Mouse (Mus musculus): ENCODE results near the gene Abca15. TPM values are rescaled to one million over a fixed set of nuclear protein-coding genes. Genes with fewer than 3 reads are reported as not detected.

Abca15 gene
- polyA plus RNA-seq, 1 experiment from 2014 or later = not detected

DNA sequence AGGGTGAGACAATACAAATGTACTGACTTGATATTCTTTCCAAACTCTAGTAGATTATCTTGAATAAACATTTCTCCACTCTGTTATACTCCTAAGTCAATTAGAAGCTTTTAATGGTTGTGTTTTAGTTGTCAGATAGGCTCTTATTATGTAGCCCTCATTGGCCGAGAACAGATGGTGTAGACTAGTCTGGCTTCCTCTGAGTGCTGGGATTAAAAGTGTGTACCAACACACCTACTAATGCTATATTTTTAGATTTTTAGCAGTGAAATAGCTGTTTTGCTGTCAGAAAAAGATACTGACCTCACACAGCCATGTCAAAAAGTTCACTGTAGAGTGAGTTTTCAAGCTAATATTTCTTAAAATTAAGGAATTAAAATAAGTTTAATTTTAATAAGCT, 83.9 kb downstream of the Abca15 start:
- H3K36me3 ChIP-seq (ENCODE audit: control insufficient read depth, insufficient read depth, low read length) = no peaks in the 10 kb centered on the region
- 90% methylated on average over 1 of the region's 1 CpGs for WGBS

DNA sequence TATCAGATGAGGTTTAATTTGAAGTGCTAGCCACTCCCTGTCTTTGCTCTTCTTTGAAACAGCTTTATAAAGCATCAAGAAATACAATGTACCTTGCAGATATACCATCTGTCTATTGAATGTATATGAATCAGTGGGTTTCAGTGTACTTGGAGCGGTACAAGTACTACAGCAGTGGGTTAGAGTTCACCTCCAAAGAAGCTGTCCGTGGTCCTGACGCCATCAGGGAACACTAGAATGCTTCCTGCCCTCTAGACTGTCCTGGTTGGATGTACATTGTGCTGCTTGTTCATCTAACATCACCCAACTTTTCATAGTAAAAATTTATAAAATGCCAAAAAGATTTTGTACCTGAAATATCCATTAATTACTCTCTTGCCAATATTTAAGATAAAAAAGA, 98.2 kb downstream of the Abca15 start:
- Histone ChIP-seq H3K9ac (ENCODE audit: low read depth, low read length) (no peak overlapping the region), H3K27ac (replicated peaks; ENCODE audit: low read depth, low read length) (no peak overlapping the region), H3K9me3 (ENCODE audit: control insufficient read depth, low read length) (no peaks in the 10 kb centered on the region), H3K36me3 (ENCODE audit: control insufficient read depth, insufficient read depth, low read length) (no peaks in the 10 kb centered on the region), H3K4me2 (ENCODE audit: low read depth, low read length) (no peak overlapping the region), H3K27me3 (replicated peaks; ENCODE audit: control insufficient read depth, insufficient read depth, low read length) (no peaks in the 10 kb centered on the region), H3K4me3 (ENCODE audit: low read depth, low read length) (no peak overlapping the region), H3K4me1 (ENCODE audit: control insufficient read depth, insufficient read depth, low read length) (no peaks in the 10 kb centered on the region)
- 27% methylated on average over 3 of the region's 3 CpGs for WGBS
- DNase-seq (ENCODE audit: low spot score) = peak; percentile 38
- ATAC-seq (ENCODE audit: low read depth) = no peak

More for the DNA sequence above, 83.9 kb downstream of the Abca15 start:
- H3K4me1 ChIP-seq (ENCODE audit: control insufficient read depth, insufficient read depth, low read length) = no peaks in the 10 kb centered on the region
- no peak overlapping the region for H3K27ac ChIP-seq (replicated peaks; ENCODE audit: low read depth, low read length)
- no peak overlapping the region for H3K4me2 ChIP-seq (ENCODE audit: low read depth, low read length)
- no peaks in the 10 kb centered on the region for H3K27me3 ChIP-seq (replicated peaks; ENCODE audit: control insufficient read depth, insufficient read depth, low read length)
- H3K4me3 ChIP-seq (ENCODE audit: low read depth, low read length) = no peak overlapping the region
- ATAC-seq (ENCODE audit: low read depth) (no peak), DNase-seq (ENCODE audit: low spot score) (no peak)
- no peak overlapping the region for H3K9ac ChIP-seq (ENCODE audit: low read depth, low read length)
- no peaks in the 10 kb centered on the region for H3K9me3 ChIP-seq (ENCODE audit: control insufficient read depth, low read length)

DNA sequence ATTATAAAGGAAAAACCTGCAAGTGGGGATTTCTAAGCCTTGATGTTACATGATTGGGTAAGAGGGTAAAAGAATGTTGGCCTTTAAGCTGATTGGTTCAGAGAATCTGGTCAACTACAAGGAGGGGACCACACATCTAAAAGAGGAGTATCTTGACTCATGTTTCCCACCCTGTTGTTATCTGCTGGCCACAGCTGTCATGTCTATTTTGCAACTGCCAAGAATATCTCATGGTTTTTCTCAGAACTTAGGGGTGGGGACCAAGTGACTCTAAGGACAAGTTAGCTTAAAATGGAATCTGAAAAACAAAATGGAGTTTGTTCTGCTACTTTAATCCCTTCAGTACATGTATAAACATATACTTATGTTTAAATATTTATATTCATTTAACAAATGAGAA, 103.0 kb downstream of the Abca15 start:
- Histone ChIP-seq H3K4me1 (ENCODE audit: control insufficient read depth, insufficient read depth, low read length) (no peaks in the 10 kb centered on the region), H3K27ac (replicated peaks; ENCODE audit: low read depth, low read length) (no peak overlapping the region), H3K4me2 (ENCODE audit: low read depth, low read length) (no peak overlapping the region), H3K9ac (ENCODE audit: low read depth, low read length) (no peak overlapping the region), H3K27me3 (replicated peaks; ENCODE audit: control insufficient read depth, insufficient read depth, low read length) (no peaks in the 10 kb centered on the region), H3K4me3 (ENCODE audit: low read depth, low read length) (no peak overlapping the region), H3K36me3 (ENCODE audit: control insufficient read depth, insufficient read depth, low read length) (no peaks in the 10 kb centered on the region), H3K9me3 (ENCODE audit: control insufficient read depth, low read length) (no peaks in the 10 kb centered on the region)
- ATAC-seq (ENCODE audit: low read depth) (no peak), DNase-seq (ENCODE audit: low spot score) (no peak)

Other genes starting within 250 kb of the Abca15 start
- 0.70 TPM in 1 of 2 replicates, not detected in the other for gene Dnah3, start 233.4 kb upstream of the Abca15 start, polyA plus RNA-seq (2014; fragmentation: Nextera tagmentation; extraction: Ambion mirVana)
- 24.2 and 25.8 TPM in 2 replicates for gene Tmem159, start 226.3 kb upstream of the Abca15 start, polyA plus RNA-seq (2014; fragmentation: Nextera tagmentation; extraction: Ambion mirVana)
- gene Zp2, start 183.4 kb upstream of the Abca15 start, polyA plus RNA-seq (2014; fragmentation: Nextera tagmentation; extraction: Ambion mirVana) = 1.2 and 1.7 TPM in 2 replicates
- 0.07 TPM in 1 of 2 replicates, not detected in the other for gene Anks4b, start 154.8 kb upstream of the Abca15 start, polyA plus RNA-seq (2014; fragmentation: Nextera tagmentation; extraction: Ambion mirVana)
- gene Crym, start 126.6 kb upstream of the Abca15 start, polyA plus RNA-seq (2014; fragmentation: Nextera tagmentation; extraction: Ambion mirVana) = 55.2 and 62.9 TPM in 2 replicates
- not detected in 2 replicates for gene Abca14, start 124.7 kb upstream of the Abca15 start, polyA plus RNA-seq (2014; fragmentation: Nextera tagmentation; extraction: Ambion mirVana)
- not detected in 2 replicates for gene Abca16, start 81.0 kb downstream of the Abca15 start, polyA plus RNA-seq (2014; fragmentation: Nextera tagmentation; extraction: Ambion mirVana)

Data from embryonic facial prominence, embryonic 14.5 days (tissue).